Mouse (Mus musculus) spleen, postnatal 4 days (tissue): Measurements from ENCODE around the gene Tesk2.

ENCODE experiments used
- DNase-seq, 2 experiments: peaks; one replicate each; pipeline ENCODE4 v3.0.0; 2022; ENCODE audit warnings: low spot score in 2 of 2

Gene Tesk2

DNA sequence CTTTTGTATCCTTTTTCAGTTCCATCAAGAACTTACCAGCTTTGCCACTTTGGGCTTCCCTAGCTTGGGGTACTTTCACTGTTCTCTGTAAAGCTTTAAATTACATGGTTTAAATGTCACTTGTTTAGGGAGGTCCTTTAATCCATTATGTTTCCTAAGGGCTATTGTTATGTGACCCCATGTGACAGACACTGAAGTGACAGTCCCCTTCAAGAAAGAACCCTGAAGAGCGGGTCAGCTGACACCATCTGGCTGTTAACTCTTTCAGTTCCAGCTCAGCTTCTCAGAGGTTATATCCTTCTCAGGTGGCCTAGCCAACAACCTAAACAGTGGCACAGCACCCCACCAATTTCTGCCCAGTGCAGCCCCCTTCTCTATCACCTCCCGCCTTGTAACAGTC lies 133.5 kb downstream of the Tesk2 start:
- no peak for DNase-seq
